Mouse (Mus musculus) limb, embryonic 15.5 days (tissue): ENCODE data around the gene Klk15. TPM values are rescaled to one million over a fixed set of nuclear protein-coding genes. Genes with fewer than 3 reads are reported as not detected.
"Not testable (repeated sequence)": the region's sequence is repeated elsewhere in the genome, so short reads cannot be mapped to it uniquely, and the experiment has no call there.

ENCODE experiments used
- ATAC-seq: fragments of 200-750 bp; cut with Nextera tagmentation; 2 replicates; pipeline ENCODE4 v1.8.0; 2017; ENCODE audit warnings: low read depth, moderate TSS enrichment; ENCODE audit not compliant: insufficient number of reproducible peaks, low FRiP score, low TSS enrichment
- H3K27ac ChIP-seq: fragments of 300-500 bp; sonication (generic); 2 replicates; pipeline ENCODE4 v1.5.1; 2015; ENCODE audit warnings: moderate library complexity, mild to moderate bottlenecking, inconsistent platforms
- H3K27me3 ChIP-seq: fragments of 300-500 bp; sonication (generic); 2 replicates; pipeline ENCODE4 v1.6.1; 2015; ENCODE audit warnings: inconsistent platforms
- H3K36me3 ChIP-seq: fragments of 300-500 bp; sonication (generic); 2 replicates; pipeline ENCODE4 v1.6.1; 2015; ENCODE audit warnings: inconsistent platforms
- H3K4me1 ChIP-seq: fragments of 300-500 bp; sonication (generic); 2 replicates; pipeline ENCODE4 v1.6.1; 2015; ENCODE audit warnings: inconsistent platforms
- H3K4me2 ChIP-seq: fragments of 300-500 bp; sonication (generic); 2 replicates; pipeline ENCODE4 v1.6.1; 2015; ENCODE audit warnings: mild to moderate bottlenecking, inconsistent platforms
- H3K4me3 ChIP-seq: fragments of 300-500 bp; sonication (generic); 2 replicates; pipeline ENCODE4 v1.5.1; 2015; ENCODE audit warnings: mild to moderate bottlenecking, inconsistent platforms
- H3K9ac ChIP-seq: fragments of 300-500 bp; sonication (generic); 2 replicates; pipeline ENCODE4 v1.6.1; 2015; ENCODE audit warnings: inconsistent platforms
- H3K9me3 ChIP-seq: fragments of 300-500 bp; sonication (generic); 2 replicates; pipeline ENCODE4 v1.6.1; 2016; ENCODE audit warnings: inconsistent platforms
- WGBS: fragments of 180-500 bp; shearing (Covaris S2); methylation state at CpG from one replicate; pipeline ENCODE4 v1.1.7; 2015; 5-methylcytosine and 5-hydroxymethylcytosine counted together
- polyA plus RNA-seq: library from polyadenylated mRNA; unstranded; fragments of >200 nt; fragmentation: Nextera tagmentation; extraction: Ambion mirVana; gene quantifications from 2 replicates; pipeline ENCODE4 v1.2.1, GENCODE M21; 2015

Gene Klk15
- polyA plus RNA-seq, 1 experiment from 2014 or later = not detected

GRCm38 (mm10) chr7:43928521-43928920 is 5.0 kb upstream of the Klk15 start:
- no peak overlapping the region for H3K27ac ChIP-seq
- no peak overlapping the region for H3K9ac ChIP-seq
- H3K4me2 ChIP-seq = no peak overlapping the region
- no peaks in the 10 kb centered on the region for H3K36me3 ChIP-seq
- H3K4me1 ChIP-seq = no peaks in the 10 kb centered on the region
- 41% methylated on average over 4 of the region's 4 CpGs for WGBS
- no peak for ATAC-seq
- no peaks in the 10 kb centered on the region for H3K27me3 ChIP-seq
- H3K9me3 ChIP-seq = no peaks in the 10 kb centered on the region
- no peak overlapping the region for H3K4me3 ChIP-seq

GRCm38 (mm10) chr7:43932337-43932736 is 1.2 kb upstream of the Klk15 start:
- Histone ChIP-seq H3K36me3 (no peaks in the 10 kb centered on the region), H3K4me3 (no peak overlapping the region), H3K4me2 (no peak overlapping the region), H3K27ac (no peak overlapping the region), H3K4me1 (no peaks in the 10 kb centered on the region), H3K9me3 (no peaks in the 10 kb centered on the region), H3K9ac (no peak overlapping the region), H3K27me3 (no peaks in the 10 kb centered on the region)
- no peak for ATAC-seq
- WGBS = 44% methylated on average over 4 of the region's 4 CpGs

- no peaks in the 10 kb centered on the region for H3K27me3 ChIP-seq
- H3K4me1 ChIP-seq = no peaks in the 10 kb centered on the region
- 54% methylated on average over 3 of the region's 3 CpGs for WGBS
- no peak overlapping the region for H3K4me3 ChIP-seq
- H3K9ac ChIP-seq = no peak overlapping the region
- no peaks in the 10 kb centered on the region for H3K9me3 ChIP-seq
- H3K36me3 ChIP-seq = no peaks in the 10 kb centered on the region
- H3K27ac ChIP-seq = no peak overlapping the region
- H3K4me2 ChIP-seq = no peak overlapping the region
- ATAC-seq = no peak
Observed at GRCm38 (mm10) chr7:43934747-43935146, 1.2 kb downstream of the Klk15 start.

- no peak for ATAC-seq
- no peak overlapping the region for H3K4me2 ChIP-seq
- H3K36me3 ChIP-seq = no peaks in the 10 kb centered on the region
- H3K4me1 ChIP-seq = no peaks in the 10 kb centered on the region
- H3K27me3 ChIP-seq = no peaks in the 10 kb centered on the region
- 85% methylated on average over 14 of the region's 14 CpGs for WGBS
- H3K4me3 ChIP-seq = no peak overlapping the region
- no peaks in the 10 kb centered on the region for H3K9me3 ChIP-seq
- no peak overlapping the region for H3K9ac ChIP-seq
- no peak overlapping the region for H3K27ac ChIP-seq
Observed at GRCm38 (mm10) chr7:43936551-43936950, 3.0 kb downstream of the Klk15 start.

- not testable (repeated sequence) for H3K27ac ChIP-seq, H3K4me2 ChIP-seq, H3K4me3 ChIP-seq, ATAC-seq, H3K4me1 ChIP-seq, H3K9me3 ChIP-seq, H3K9ac ChIP-seq, H3K27me3 ChIP-seq, H3K36me3 ChIP-seq
- WGBS = 56% methylated on average over 3 of the region's 3 CpGs
Observed at GRCm38 (mm10) chr7:43942293-43942692, 8.8 kb downstream of the Klk15 start.

GRCm38 (mm10) chr7:43944727-43945264 is 11.3 kb downstream of the Klk15 start:
- Histone ChIP-seq H3K27ac (no peak overlapping the region), H3K4me2 (no peak overlapping the region), H3K4me1 (no peaks in the 10 kb centered on the region), H3K27me3 (no peaks in the 10 kb centered on the region), H3K4me3 (no peak overlapping the region), H3K9me3 (no peaks in the 10 kb centered on the region), H3K36me3 (no peaks in the 10 kb centered on the region), H3K9ac (no peak overlapping the region)
- WGBS = 72% methylated on average over 3 of the region's 3 CpGs
- no peak for ATAC-seq

- no peak within 1 kb of the TSS for H3K27ac ChIP-seq
- no peak within 1 kb of the TSS for H3K4me3 ChIP-seq
- H3K4me2 ChIP-seq = no peak within 1 kb of the TSS
- H3K9me3 ChIP-seq = no peaks in the 10 kb centered on the region
- H3K27me3 ChIP-seq = no peaks in the 10 kb centered on the region
- no peak for ATAC-seq
- H3K9ac ChIP-seq = no peak within 1 kb of the TSS
- no peaks in the 10 kb centered on the region for H3K4me1 ChIP-seq
- no peaks in the 10 kb centered on the region for H3K36me3 ChIP-seq
- WGBS = 65% methylated on average over 2 of the region's 2 CpGs
Observed at GRCm38 (mm10) chr7:43950364-43950763, 16.8 kb downstream of the Klk15 start, which contains the start of gene Klk1b8. Gene Klk1b8 (plus strand): TSS chr7:43950664.

- H3K27me3 ChIP-seq = no peaks in the 10 kb centered on the region
- WGBS = 58% methylated on average over 4 of the region's 4 CpGs
- no peak overlapping the region for H3K27ac ChIP-seq
- no peak overlapping the region for H3K4me2 ChIP-seq
- no peaks in the 10 kb centered on the region for H3K9me3 ChIP-seq
- no peak for ATAC-seq
- H3K9ac ChIP-seq = no peak overlapping the region
- H3K4me3 ChIP-seq = no peak overlapping the region
- no peaks in the 10 kb centered on the region for H3K36me3 ChIP-seq
- no peaks in the 10 kb centered on the region for H3K4me1 ChIP-seq
Observed at GRCm38 (mm10) chr7:43952703-43953102, 19.2 kb downstream of the Klk15 start.

GRCm38 (mm10) chr7:43966451-43966850 is 32.9 kb downstream of the Klk15 start, which contains the start of gene Klk1b1:
Gene Klk1b1 (plus strand): TSS chr7:43966751.
- WGBS = 68% methylated on average over 3 of the region's 3 CpGs
- no peaks in the 10 kb centered on the region for H3K4me1 ChIP-seq
- no peak for ATAC-seq

GRCm38 (mm10) chr7:43967058-43967457 is 33.5 kb downstream of the Klk15 start:
- Histone ChIP-seq H3K27ac (no peak overlapping the region), H3K9me3 (no peaks in the 10 kb centered on the region), H3K9ac (no peak overlapping the region), H3K4me3 (no peak overlapping the region), H3K36me3 (no peaks in the 10 kb centered on the region), H3K4me2 (no peak overlapping the region), H3K27me3 (no peaks in the 10 kb centered on the region), H3K4me1 (no peaks in the 10 kb centered on the region)
- no peak for ATAC-seq
- WGBS = 72% methylated on average over 3 of the region's 3 CpGs

More at GRCm38 (mm10) chr7:43966451-43966850, 32.9 kb downstream of the Klk15 start, which contains the start of gene Klk1b1:
- Histone ChIP-seq H3K27ac (no peak within 1 kb of the TSS), H3K4me2 (no peak within 1 kb of the TSS), H3K36me3 (no peaks in the 10 kb centered on the region), H3K9me3 (no peaks in the 10 kb centered on the region), H3K9ac (no peak within 1 kb of the TSS), H3K27me3 (no peaks in the 10 kb centered on the region), H3K4me3 (no peak within 1 kb of the TSS)

- Histone ChIP-seq H3K9me3 (no peaks in the 10 kb centered on the region), H3K36me3 (no peaks in the 10 kb centered on the region), H3K4me2 (no peak overlapping the region), H3K4me1 (no peaks in the 10 kb centered on the region), H3K4me3 (no peak overlapping the region), H3K27me3 (no peaks in the 10 kb centered on the region), H3K27ac (no peak overlapping the region), H3K9ac (no peak overlapping the region)
- 89% methylated on average over 2 of the region's 2 CpGs for WGBS
- ATAC-seq = no peak
Observed at GRCm38 (mm10) chr7:43967612-43968011, 34.1 kb downstream of the Klk15 start.

- H3K27ac ChIP-seq, H3K36me3 ChIP-seq, H3K27me3 ChIP-seq, H3K4me2 ChIP-seq, H3K4me3 ChIP-seq, H3K4me1 ChIP-seq, ATAC-seq, H3K9me3 ChIP-seq, H3K9ac ChIP-seq: not testable (repeated sequence)
- WGBS = 79% methylated on average over 1 of the region's 1 CpGs
Observed at GRCm38 (mm10) chr7:43975761-43976160, 42.2 kb downstream of the Klk15 start, which contains the start of gene Klk1b9. Gene Klk1b9 (plus strand): TSS chr7:43976061.

- ATAC-seq = no peak
- Histone ChIP-seq H3K4me2 (no peak overlapping the region), H3K27me3 (no peaks in the 10 kb centered on the region), H3K4me1 (no peaks in the 10 kb centered on the region), H3K9ac (no peak overlapping the region), H3K4me3 (no peak overlapping the region), H3K27ac (no peak overlapping the region), H3K36me3 (no peaks in the 10 kb centered on the region), H3K9me3 (no peaks in the 10 kb centered on the region)
Observed at GRCm38 (mm10) chr7:43985657-43986056, 52.1 kb downstream of the Klk15 start.
